Mouse (Mus musculus) forebrain, embryonic 13.5 days (tissue): ENCODE measurements around the gene Grwd1. TPM values are rescaled to one million over a fixed set of nuclear protein-coding genes. Genes with fewer than 3 reads are reported as not detected.
A peak's percentile ranks its signal among the peaks of the same experiment; 100 is the strongest.

Source experiments
- ATAC-seq: fragments of 200-750 bp; cut with Nextera tagmentation; 2 replicates; pipeline ENCODE4 v1.8.0; 2017
- H3K27ac ChIP-seq: fragments of 300-500 bp; sonication (generic); 2 replicates; pipeline ENCODE4 v1.5.1; 2015; ENCODE audit warnings: inconsistent platforms, mild to moderate bottlenecking, moderate library complexity
- H3K27me3 ChIP-seq: fragments of 300-500 bp; sonication (generic); 2 replicates; pipeline ENCODE4 v1.6.1; 2015; ENCODE audit warnings: mild to moderate bottlenecking, inconsistent platforms
- H3K36me3 ChIP-seq: fragments of 300-500 bp; sonication (generic); 2 replicates; pipeline ENCODE4 v1.6.1; 2015; ENCODE audit warnings: mild to moderate bottlenecking, inconsistent platforms; ENCODE audit not compliant: poor library complexity, severe bottlenecking
- H3K4me1 ChIP-seq: fragments of 300-500 bp; sonication (generic); 2 replicates; pipeline ENCODE4 v1.6.1; 2015; ENCODE audit warnings: inconsistent platforms
- H3K4me2 ChIP-seq: fragments of 300-500 bp; sonication (generic); 2 replicates; pipeline ENCODE4 v1.6.1; 2015; ENCODE audit warnings: inconsistent platforms, mild to moderate bottlenecking, moderate library complexity
- H3K4me3 ChIP-seq: fragments of 300-500 bp; sonication (generic); 2 replicates; pipeline ENCODE4 v1.5.1; 2015; ENCODE audit warnings: mild to moderate bottlenecking, inconsistent platforms
- H3K9ac ChIP-seq: fragments of 300-500 bp; sonication (generic); 2 replicates; pipeline ENCODE4 v1.6.1; 2015; ENCODE audit warnings: mild to moderate bottlenecking, inconsistent platforms
- H3K9me3 ChIP-seq: fragments of 300-500 bp; sonication (generic); replicated peaks from 2 replicates; pipeline ENCODE4 v1.6.1; 2016; ENCODE audit warnings: inconsistent platforms
- WGBS: fragments of 180-500 bp; shearing (Covaris S2); methylation state at CpG from one replicate; pipeline ENCODE4 v1.1.7; 2015; 5-methylcytosine and 5-hydroxymethylcytosine counted together
- polyA plus RNA-seq: library from polyadenylated mRNA; unstranded; fragments of >200 nt; fragmentation: Nextera tagmentation; extraction: Ambion mirVana; gene quantifications from 2 replicates; pipeline ENCODE4 v1.2.1, GENCODE M21; 2015

The Grwd1 gene
- polyA plus RNA-seq, 1 experiment from 2014 or later = 49.2 TPM

- H3K9me3 ChIP-seq = no peaks in the 10 kb centered on the region
- peak; percentile 63 for ATAC-seq
- peak overlapping the region; percentile 62 for H3K4me3 ChIP-seq
- H3K27ac ChIP-seq = peak overlapping the region; percentile 44; the same call in 1 of the 2 replicates
- peaks cover 40% of the 10 kb centered on the region for H3K27me3 ChIP-seq
- peaks cover 45% of the 10 kb centered on the region for H3K4me1 ChIP-seq
- H3K9ac ChIP-seq = peak overlapping the region; percentile 84
- WGBS = under 1% methylated on average over 95 of the region's 117 CpGs
- H3K36me3 ChIP-seq = no peaks in the 10 kb centered on the region
- H3K4me2 ChIP-seq = peak overlapping the region; percentile 76
Measured at GRCm38 (mm10) chr7:45865925-45866910, 35.5 kb upstream of the Grwd1 start.

- no peak overlapping the region for H3K4me3 ChIP-seq
- no peak overlapping the region for H3K27ac ChIP-seq
- H3K27me3 ChIP-seq = peaks cover 22% of the 10 kb centered on the region
- H3K4me1 ChIP-seq = peaks cover 28% of the 10 kb centered on the region
- H3K9ac ChIP-seq = no peak overlapping the region
- no peak overlapping the region for H3K4me2 ChIP-seq
- 66% methylated on average over 3 of the region's 3 CpGs for WGBS
- no peaks in the 10 kb centered on the region for H3K36me3 ChIP-seq
- ATAC-seq = no peak
- H3K9me3 ChIP-seq = no peaks in the 10 kb centered on the region
Measured at GRCm38 (mm10) chr7:45864435-45864834, 33.7 kb upstream of the Grwd1 start.

DNA sequence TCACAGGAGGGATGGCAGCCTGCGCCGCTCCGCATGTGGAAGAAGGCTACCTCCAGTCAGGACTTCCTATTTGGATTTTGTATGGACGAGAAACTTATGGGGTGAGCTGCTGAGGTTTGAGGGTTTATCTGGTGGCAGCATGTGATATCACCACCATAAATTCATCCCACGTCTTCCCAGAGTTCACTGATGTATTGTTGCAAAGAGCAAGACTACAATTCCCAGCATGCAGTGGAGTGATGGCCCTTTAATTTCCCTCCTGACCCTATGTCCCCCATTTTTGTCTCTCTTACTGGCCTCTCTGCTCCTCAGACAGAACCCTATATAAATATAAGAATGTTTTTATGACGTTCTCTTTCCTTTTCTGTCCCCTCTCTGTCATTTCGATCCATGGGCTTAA lies 32.1 kb upstream of the Grwd1 start:
- no peak for ATAC-seq
- Histone ChIP-seq H3K36me3 (no peaks in the 10 kb centered on the region), H3K27ac (no peak overlapping the region), H3K4me1 (peaks cover 19% of the 10 kb centered on the region), H3K9me3 (no peaks in the 10 kb centered on the region), H3K4me2 (no peak overlapping the region), H3K9ac (no peak overlapping the region), H3K27me3 (peaks cover 21% of the 10 kb centered on the region), H3K4me3 (no peak overlapping the region)
- 86% methylated on average over 7 of the region's 7 CpGs for WGBS

DNA sequence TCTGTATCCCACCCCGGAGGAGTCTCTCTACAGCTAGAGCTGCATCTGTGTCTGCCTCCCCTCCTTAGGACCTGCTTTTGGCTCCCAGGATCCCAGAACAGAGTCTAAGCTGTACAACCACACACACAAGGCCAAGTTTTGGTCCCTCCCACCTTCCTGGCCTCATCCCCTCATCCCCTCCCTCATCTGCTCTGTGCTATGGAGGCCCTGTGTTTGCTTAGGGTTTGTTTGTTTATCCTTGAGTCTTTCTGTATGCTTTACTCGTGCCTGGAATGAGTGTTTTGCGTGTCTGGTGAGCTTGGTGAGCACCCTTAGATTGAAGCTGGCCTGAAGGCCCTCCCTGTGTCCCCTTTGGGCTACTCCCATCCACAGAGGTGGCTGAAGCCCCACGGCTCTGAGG lies 28.3 kb upstream of the Grwd1 start:
- Histone ChIP-seq H3K9me3 (no peaks in the 10 kb centered on the region), H3K9ac (no peak overlapping the region), H3K36me3 (no peaks in the 10 kb centered on the region), H3K27me3 (peaks cover 36% of the 10 kb centered on the region), H3K4me2 (no peak overlapping the region), H3K4me1 (peaks cover 15% of the 10 kb centered on the region), H3K27ac (no peak overlapping the region), H3K4me3 (no peak overlapping the region)
- ATAC-seq = no peak
- WGBS = 75% methylated on average over 4 of the region's 4 CpGs

- Histone ChIP-seq H3K27me3 (peaks cover 36% of the 10 kb centered on the region), H3K4me3 (peak overlapping the region; percentile 30), H3K9ac (peak overlapping the region; percentile 57), H3K27ac (no peak overlapping the region), H3K9me3 (no peaks in the 10 kb centered on the region), H3K4me1 (peaks cover 15% of the 10 kb centered on the region), H3K4me2 (peak overlapping the region; percentile 63), H3K36me3 (no peaks in the 10 kb centered on the region)
- 0 out of 2 replicates have a peak, but pooled peaks have one; percentile 19 for ATAC-seq
- WGBS = 4% methylated on average over 29 of the region's 30 CpGs
Measured at GRCm38 (mm10) chr7:45856950-45857901, 26.5 kb upstream of the Grwd1 start.

- H3K27ac ChIP-seq = no peak overlapping the region
- H3K9ac ChIP-seq = no peak overlapping the region
- H3K27me3 ChIP-seq = peaks cover 36% of the 10 kb centered on the region
- 82% methylated on average over 12 of the region's 12 CpGs for WGBS
- no peaks in the 10 kb centered on the region for H3K36me3 ChIP-seq
- H3K9me3 ChIP-seq = no peaks in the 10 kb centered on the region
- peaks cover 18% of the 10 kb centered on the region for H3K4me1 ChIP-seq
- H3K4me2 ChIP-seq = no peak overlapping the region
- no peak overlapping the region for H3K4me3 ChIP-seq
- ATAC-seq = no peak
Measured at GRCm38 (mm10) chr7:45853089-45853488, 22.3 kb upstream of the Grwd1 start.

DNA sequence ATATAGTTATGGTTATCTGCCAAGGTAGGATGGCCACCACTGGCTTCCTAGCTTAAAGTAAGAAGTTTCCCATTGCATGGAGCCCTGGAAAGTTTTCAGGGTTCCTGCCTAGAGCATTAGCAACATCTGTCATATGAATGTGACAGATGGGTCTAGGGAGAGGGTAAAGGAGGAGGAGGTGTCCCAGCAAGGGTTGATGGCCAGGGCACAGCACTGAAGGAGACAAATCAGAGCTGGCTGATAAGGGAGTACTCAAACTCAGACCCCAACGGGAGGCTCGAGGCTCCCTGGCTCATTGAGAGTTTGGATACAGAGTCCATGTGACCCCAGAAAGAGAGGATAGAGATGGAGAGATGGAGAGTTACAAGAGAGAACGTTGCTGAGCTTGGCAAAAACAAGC lies 19.9 kb upstream of the Grwd1 start:
- Histone ChIP-seq H3K36me3 (no peaks in the 10 kb centered on the region), H3K4me2 (no peak overlapping the region), H3K27ac (no peak overlapping the region), H3K4me3 (no peak overlapping the region), H3K9me3 (no peaks in the 10 kb centered on the region), H3K4me1 (0 out of 2 replicates have a peak, but pooled peaks cover 5% of the 10 kb centered on the region), H3K9ac (no peak overlapping the region), H3K27me3 (peaks cover 17% of the 10 kb centered on the region)
- 74% methylated on average over 3 of the region's 3 CpGs for WGBS
- no peak for ATAC-seq

DNA sequence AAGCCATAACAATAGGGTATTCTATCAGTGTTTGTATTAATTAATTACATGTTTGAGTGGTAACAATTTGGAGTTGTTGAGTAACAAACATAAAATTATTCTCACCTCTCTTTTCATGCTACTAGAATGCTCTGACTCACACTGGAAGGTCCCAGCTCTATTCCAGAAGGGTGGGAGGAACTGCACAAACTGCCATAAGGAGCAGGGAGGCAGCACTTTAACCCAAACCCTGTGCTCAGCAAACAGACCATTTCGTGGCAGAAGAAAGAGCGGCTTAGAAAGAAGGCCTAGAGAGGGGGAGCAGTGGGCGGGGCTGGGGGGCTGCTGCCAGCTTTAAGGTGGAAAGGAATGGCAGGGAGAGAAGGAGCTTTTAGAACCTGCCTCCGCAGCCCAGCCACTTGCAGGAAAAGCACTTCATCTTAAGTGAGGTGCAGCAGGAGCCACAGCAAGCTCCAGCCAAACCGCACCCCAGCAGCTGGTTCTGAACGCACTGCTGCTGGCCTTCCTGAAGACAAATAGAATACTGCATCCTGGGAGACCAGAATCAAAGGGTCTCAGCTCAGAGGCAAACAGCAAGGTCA lies 17.8 kb upstream of the Grwd1 start:
- Histone ChIP-seq H3K9me3 (no peaks in the 10 kb centered on the region), H3K36me3 (no peaks in the 10 kb centered on the region), H3K4me1 (0 out of 2 replicates have a peak, but pooled peaks cover 5% of the 10 kb centered on the region), H3K4me3 (no peak overlapping the region), H3K4me2 (no peak overlapping the region), H3K9ac (no peak overlapping the region), H3K27ac (no peak overlapping the region), H3K27me3 (peaks cover 19% of the 10 kb centered on the region)
- 3% methylated on average over 6 of the region's 6 CpGs for WGBS
- ATAC-seq = no peak

GRCm38 (mm10) chr7:45842950-45843744 lies 12.4 kb upstream of the Grwd1 start:
- no peak overlapping the region for H3K27ac ChIP-seq
- no peak for ATAC-seq
- H3K36me3 ChIP-seq = no peaks in the 10 kb centered on the region
- H3K4me2 ChIP-seq = no peak overlapping the region
- no peaks in the 10 kb centered on the region for H3K4me1 ChIP-seq
- no peak overlapping the region for H3K9ac ChIP-seq
- peaks cover 27% of the 10 kb centered on the region for H3K27me3 ChIP-seq
- no peaks in the 10 kb centered on the region for H3K9me3 ChIP-seq
- WGBS = 90% methylated on average over 10 of the region's 10 CpGs
- no peak overlapping the region for H3K4me3 ChIP-seq

GRCm38 (mm10) chr7:45833924-45834323 lies 3.2 kb upstream of the Grwd1 start:
- no peak for ATAC-seq
- Histone ChIP-seq H3K27ac (no peak overlapping the region), H3K9me3 (no peaks in the 10 kb centered on the region), H3K36me3 (peaks cover 9% of the 10 kb centered on the region), H3K4me2 (peak overlapping the region; percentile 50), H3K27me3 (peaks cover 56% of the 10 kb centered on the region), H3K4me1 (peaks cover 29% of the 10 kb centered on the region), H3K9ac (peak overlapping the region; percentile 34; the same call in 1 of the 2 replicates), H3K4me3 (peak overlapping the region; percentile 34)
- 2% methylated on average over 22 of the region's 31 CpGs for WGBS
